Mouse (Mus musculus) hindbrain, embryonic 15.5 days (tissue): Measurements from ENCODE around the gene C8b. TPM values are rescaled to one million over a fixed set of nuclear protein-coding genes. Genes with fewer than 3 reads are reported as not detected.

Source experiments
- ATAC-seq: fragments of 200-750 bp; cut with Nextera tagmentation; 2 replicates; pipeline ENCODE4 v1.8.0; 2017; ENCODE audit warnings: low read depth, moderate number of reproducible peaks, moderate TSS enrichment; ENCODE audit not compliant: low FRiP score
- H3K27ac ChIP-seq: fragments of 300-500 bp; sonication (generic); replicated peaks from 2 replicates; pipeline ENCODE4 v1.5.1; 2015; ENCODE audit warnings: mild to moderate bottlenecking, inconsistent platforms
- H3K27me3 ChIP-seq: fragments of 300-500 bp; sonication (generic); 2 replicates; pipeline ENCODE4 v1.6.1; 2015; ENCODE audit warnings: control low read depth, inconsistent platforms
- H3K36me3 ChIP-seq: fragments of 300-500 bp; sonication (generic); 2 replicates; pipeline ENCODE4 v1.6.1; 2015; ENCODE audit warnings: control low read depth, inconsistent platforms
- H3K4me1 ChIP-seq: fragments of 300-500 bp; sonication (generic); replicated peaks from 2 replicates; pipeline ENCODE4 v1.6.1; 2015; ENCODE audit warnings: control low read depth, inconsistent platforms
- H3K4me2 ChIP-seq: fragments of 300-500 bp; sonication (generic); 2 replicates; pipeline ENCODE4 v1.6.1; 2015; ENCODE audit warnings: moderate library complexity, mild to moderate bottlenecking, inconsistent platforms
- H3K4me3 ChIP-seq: fragments of 300-500 bp; sonication (generic); 2 replicates; pipeline ENCODE4 v1.5.1; 2015; ENCODE audit warnings: mild to moderate bottlenecking, inconsistent platforms
- H3K9ac ChIP-seq: fragments of 300-500 bp; sonication (generic); 2 replicates; pipeline ENCODE4 v1.6.1; 2015; ENCODE audit warnings: inconsistent platforms
- H3K9me3 ChIP-seq: fragments of 300-500 bp; sonication (generic); 2 replicates; pipeline ENCODE4 v1.6.1; 2016; ENCODE audit warnings: control low read depth, inconsistent platforms
- WGBS: fragments of 180-500 bp; shearing (Covaris S2); methylation state at CpG from one replicate; pipeline ENCODE4 v1.1.7; 2015; 5-methylcytosine and 5-hydroxymethylcytosine counted together
- polyA plus RNA-seq: library from polyadenylated mRNA; unstranded; fragments of >200 nt; fragmentation: Nextera tagmentation; extraction: Ambion mirVana; gene quantifications from 2 replicates; pipeline ENCODE4 v1.2.1, GENCODE M21; 2015

Gene C8b
- polyA plus RNA-seq, 1 experiment from 2014 or later: 0.09 TPM

DNA sequence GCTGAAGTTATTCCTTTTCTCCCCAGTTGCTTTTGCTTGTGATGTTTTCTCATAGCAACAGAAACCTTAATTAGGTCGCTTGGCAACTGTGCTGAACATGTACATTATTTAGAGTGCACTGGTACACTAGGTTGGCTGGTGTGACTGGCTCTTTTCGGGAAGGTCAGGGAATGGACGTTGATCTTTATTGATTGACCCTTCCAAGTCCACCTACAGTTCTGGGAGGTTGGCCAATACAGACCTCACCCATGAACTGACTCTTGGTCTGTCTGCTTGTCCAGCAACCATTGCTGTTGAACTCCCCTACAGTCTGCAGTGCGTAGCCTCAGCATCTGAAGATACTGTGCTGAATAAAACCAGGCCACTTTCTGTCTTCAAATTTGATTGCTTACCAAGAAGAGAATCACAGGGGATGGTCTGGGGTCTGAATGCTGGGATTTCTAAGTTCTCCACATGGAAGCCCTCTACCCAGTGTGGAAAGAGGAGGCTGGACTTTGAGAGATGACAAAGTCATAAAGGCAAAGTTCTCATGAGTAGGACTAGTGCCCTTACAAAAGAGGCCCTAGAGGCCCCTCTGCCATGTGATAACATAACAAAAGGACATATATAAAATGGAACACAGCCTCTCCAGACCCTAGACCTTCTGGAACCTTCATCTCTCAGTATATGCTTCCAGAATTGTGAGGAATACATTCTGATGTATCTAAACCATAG lies 50.6 kb downstream of the C8b start:
- H3K27me3 ChIP-seq: no peaks in the 10 kb centered on the region
- H3K4me1 ChIP-seq: no peaks in the 10 kb centered on the region
- H3K9me3 ChIP-seq: no peaks in the 10 kb centered on the region
- ATAC-seq: no peak
- H3K27ac ChIP-seq: no peak overlapping the region
- H3K36me3 ChIP-seq: no peaks in the 10 kb centered on the region
- 87% methylated on average over 4 of the region's 4 CpGs for WGBS
- no peak overlapping the region for H3K9ac ChIP-seq
- H3K4me3 ChIP-seq: no peak overlapping the region
- no peak overlapping the region for H3K4me2 ChIP-seq

DNA sequence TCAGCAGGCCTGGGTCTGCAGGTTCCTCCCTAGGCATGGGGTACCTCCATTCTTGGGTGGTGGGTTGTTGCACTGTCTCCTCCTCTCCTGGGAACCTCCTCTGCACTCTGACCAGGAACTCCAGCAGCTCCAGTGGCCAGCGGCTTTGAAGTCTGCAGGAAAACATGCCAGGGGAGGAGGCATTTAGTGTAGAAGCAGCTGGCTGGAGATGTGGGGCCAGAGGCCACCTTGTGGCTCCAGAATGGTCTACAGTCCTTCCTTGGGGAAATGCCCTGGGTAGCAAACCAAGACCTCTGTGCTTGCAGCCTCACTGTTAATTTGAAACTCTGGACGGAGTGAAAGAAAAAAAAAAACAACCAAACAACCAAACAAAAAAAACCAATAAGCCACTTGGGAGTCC lies 51.4 kb downstream of the C8b start:
- ATAC-seq: no peak
- H3K4me3 ChIP-seq: no peak overlapping the region
- no peaks in the 10 kb centered on the region for H3K27me3 ChIP-seq
- 71% methylated on average over 2 of the region's 2 CpGs for WGBS
- H3K9me3 ChIP-seq: no peaks in the 10 kb centered on the region
- no peak overlapping the region for H3K27ac ChIP-seq
- H3K9ac ChIP-seq: no peak overlapping the region
- no peaks in the 10 kb centered on the region for H3K36me3 ChIP-seq
- no peak overlapping the region for H3K4me2 ChIP-seq
- H3K4me1 ChIP-seq: no peaks in the 10 kb centered on the region

DNA sequence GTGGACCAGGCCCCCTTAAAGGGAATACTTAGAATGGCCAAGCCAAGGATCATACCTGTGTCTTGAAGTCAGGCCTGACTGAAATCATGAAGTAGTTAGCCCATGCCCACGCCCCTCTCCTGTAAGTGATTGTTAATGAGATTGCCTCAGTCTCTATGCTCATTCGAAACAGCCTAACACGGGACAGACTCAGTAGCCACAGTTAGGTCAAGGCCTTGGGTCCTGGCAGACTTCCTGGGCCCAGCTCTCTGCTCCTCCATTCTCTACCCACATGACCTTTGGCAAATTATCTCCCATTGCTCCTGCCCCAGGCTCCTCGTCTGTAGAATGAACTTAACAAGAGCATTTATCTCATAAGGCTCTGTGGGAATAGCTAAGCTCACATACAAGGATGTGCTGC lies 52.9 kb downstream of the C8b start:
- H3K9ac ChIP-seq: no peak overlapping the region
- no peaks in the 10 kb centered on the region for H3K27me3 ChIP-seq
- WGBS: 68% methylated on average over 4 of the region's 4 CpGs
- no peak overlapping the region for H3K27ac ChIP-seq
- H3K4me2 ChIP-seq: no peak overlapping the region
- H3K4me1 ChIP-seq: no peaks in the 10 kb centered on the region
- H3K36me3 ChIP-seq: no peaks in the 10 kb centered on the region
- H3K4me3 ChIP-seq: no peak overlapping the region
- no peak for ATAC-seq
- H3K9me3 ChIP-seq: no peaks in the 10 kb centered on the region

- no peaks in the 10 kb centered on the region for H3K9me3 ChIP-seq
- H3K4me1 ChIP-seq: no peaks in the 10 kb centered on the region
- ATAC-seq: no peak
- no peak overlapping the region for H3K9ac ChIP-seq
- no peak overlapping the region for H3K27ac ChIP-seq
- H3K36me3 ChIP-seq: no peaks in the 10 kb centered on the region
- H3K4me2 ChIP-seq: no peak overlapping the region
- WGBS: 78% methylated on average over 4 of the region's 4 CpGs
- no peak overlapping the region for H3K4me3 ChIP-seq
- no peaks in the 10 kb centered on the region for H3K27me3 ChIP-seq
These were observed 53.8 kb downstream of the C8b start for GRCm38 (mm10) chr4:104819891-104820290.

- Histone ChIP-seq H3K4me1 (no peaks in the 10 kb centered on the region), H3K4me2 (no peak overlapping the region), H3K9me3 (no peaks in the 10 kb centered on the region), H3K27me3 (no peaks in the 10 kb centered on the region), H3K36me3 (no peaks in the 10 kb centered on the region), H3K27ac (no peak overlapping the region), H3K9ac (no peak overlapping the region), H3K4me3 (no peak overlapping the region)
- no peak for ATAC-seq
- WGBS: 90% methylated on average over 4 of the region's 4 CpGs
These were observed 57.5 kb downstream of the C8b start for GRCm38 (mm10) chr4:104823597-104824101.

- 75% methylated on average over 7 of the region's 7 CpGs for WGBS
These were observed 58.4 kb downstream of the C8b start for GRCm38 (mm10) chr4:104824381-104825077.

GRCm38 (mm10) chr4:104828939-104829338 lies 62.8 kb downstream of the C8b start:
- Histone ChIP-seq H3K36me3 (no peaks in the 10 kb centered on the region), H3K4me3 (no peak overlapping the region), H3K4me1 (no peaks in the 10 kb centered on the region), H3K27ac (no peak overlapping the region; the same call in 1 of the 2 replicates), H3K9ac (no peak overlapping the region), H3K27me3 (no peaks in the 10 kb centered on the region), H3K4me2 (no peak overlapping the region), H3K9me3 (no peaks in the 10 kb centered on the region)
- 72% methylated on average over 5 of the region's 5 CpGs for WGBS
- no peak for ATAC-seq

More at GRCm38 (mm10) chr4:104824381-104825077, 58.4 kb downstream of the C8b start:
- no peak for ATAC-seq
- Histone ChIP-seq H3K4me3 (no peak overlapping the region), H3K9me3 (no peaks in the 10 kb centered on the region), H3K27ac (no peak overlapping the region), H3K4me1 (no peaks in the 10 kb centered on the region), H3K9ac (no peak overlapping the region), H3K36me3 (no peaks in the 10 kb centered on the region), H3K27me3 (no peaks in the 10 kb centered on the region), H3K4me2 (no peak overlapping the region)

DNA sequence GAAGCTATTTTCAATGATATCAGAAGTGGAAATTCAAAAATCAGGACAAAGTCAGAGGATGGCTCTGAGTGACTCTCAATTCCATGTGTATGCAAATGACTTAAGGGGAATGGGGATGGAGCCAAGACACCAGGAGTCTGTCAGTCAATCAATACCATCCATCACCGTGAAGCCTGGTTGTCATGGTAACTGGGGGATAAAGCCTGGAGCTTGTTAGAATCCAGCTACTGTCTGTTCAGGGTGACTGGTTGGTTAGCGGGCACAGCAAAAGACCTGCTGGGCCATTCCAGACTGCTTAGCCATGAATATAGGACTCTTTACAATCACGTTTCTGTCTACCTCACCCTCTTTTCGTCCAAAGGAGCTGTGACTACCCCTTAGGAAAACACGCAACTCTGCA lies 69.0 kb downstream of the C8b start:
- H3K4me2 ChIP-seq: no peak overlapping the region
- H3K36me3 ChIP-seq: no peaks in the 10 kb centered on the region
- H3K9me3 ChIP-seq: no peaks in the 10 kb centered on the region
- peak; percentile 83 for ATAC-seq
- 12% methylated on average over 5 of the region's 5 CpGs for WGBS
- peaks cover 6% of the 10 kb centered on the region; the same call in 1 of the 2 replicates for H3K4me1 ChIP-seq
- H3K4me3 ChIP-seq: no peak overlapping the region
- peak overlapping the region; percentile 46; the same call in 1 of the 2 replicates for H3K27ac ChIP-seq
- no peaks in the 10 kb centered on the region for H3K27me3 ChIP-seq
- H3K9ac ChIP-seq: no peak overlapping the region

GRCm38 (mm10) chr4:104838342-104838741 lies 72.2 kb downstream of the C8b start:
- Histone ChIP-seq H3K27me3 (no peaks in the 10 kb centered on the region), H3K9ac (no peak overlapping the region), H3K4me3 (no peak overlapping the region), H3K27ac (no peak overlapping the region), H3K9me3 (no peaks in the 10 kb centered on the region), H3K4me2 (no peak overlapping the region), H3K36me3 (no peaks in the 10 kb centered on the region), H3K4me1 (peaks cover 6% of the 10 kb centered on the region; the same call in 1 of the 2 replicates)
- 89% methylated on average over 2 of the region's 2 CpGs for WGBS
- no peak for ATAC-seq

DNA sequence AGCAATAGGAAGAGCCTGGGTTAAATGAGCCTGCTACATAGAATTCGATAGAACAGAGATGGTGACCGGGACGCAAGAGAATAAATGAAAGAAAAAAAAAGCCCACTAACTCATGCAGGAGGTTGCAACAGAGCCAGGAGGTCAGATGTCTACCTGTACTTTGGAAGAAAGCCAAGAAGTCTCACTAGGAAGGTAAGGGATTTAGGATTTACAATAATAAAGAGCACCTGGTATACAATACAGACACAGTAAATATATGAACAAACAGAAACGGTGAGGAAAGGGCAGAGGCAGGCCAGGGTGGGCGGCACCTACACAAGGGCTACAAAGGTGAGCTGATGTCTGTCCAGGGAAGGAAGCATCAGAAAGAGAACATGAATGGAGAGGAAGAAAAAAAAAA lies 76.1 kb downstream of the C8b start:
- H3K27me3 ChIP-seq: no peaks in the 10 kb centered on the region
- 79% methylated on average over 5 of the region's 5 CpGs for WGBS
- H3K9ac ChIP-seq: no peak overlapping the region
- H3K36me3 ChIP-seq: no peaks in the 10 kb centered on the region
- no peak overlapping the region for H3K27ac ChIP-seq
- H3K4me3 ChIP-seq: no peak overlapping the region
- no peaks in the 10 kb centered on the region for H3K4me1 ChIP-seq
- ATAC-seq: no peak
- no peaks in the 10 kb centered on the region for H3K9me3 ChIP-seq
- no peak overlapping the region for H3K4me2 ChIP-seq

DNA sequence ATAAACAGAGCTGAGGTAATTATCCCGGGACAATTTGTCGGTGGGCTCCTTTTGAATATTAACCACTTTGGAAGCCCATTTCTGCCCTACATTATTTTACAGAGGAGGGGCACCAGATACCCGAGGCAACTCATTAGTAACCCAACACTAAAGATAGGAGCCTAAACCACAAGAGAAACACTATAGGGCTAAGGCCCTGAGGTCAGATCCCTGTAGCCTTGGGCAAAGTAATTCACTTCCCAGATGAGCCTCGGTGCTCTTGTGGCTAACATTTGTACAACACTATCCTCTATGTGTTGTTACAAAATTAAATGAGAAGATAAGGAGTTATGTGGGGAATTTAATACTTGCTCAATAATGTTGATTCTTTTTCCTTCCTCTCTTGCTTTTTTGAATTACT lies 77.4 kb downstream of the C8b start:
- Histone ChIP-seq H3K4me1 (no peaks in the 10 kb centered on the region), H3K36me3 (no peaks in the 10 kb centered on the region)

More for the DNA sequence above, 77.4 kb downstream of the C8b start:
- Histone ChIP-seq H3K27me3 (no peaks in the 10 kb centered on the region), H3K9me3 (no peaks in the 10 kb centered on the region), H3K9ac (no peak overlapping the region), H3K4me3 (no peak overlapping the region), H3K4me2 (no peak overlapping the region), H3K27ac (no peak overlapping the region)
- WGBS: 40% methylated on average over 4 of the region's 4 CpGs
- ATAC-seq: no peak
